Mouse (Mus musculus) thymus, adult 2 months (tissue): ENCODE data around the gene Ube2ql1.

Source experiments
- CTCF ChIP-seq: fragments of 200-500 bp; IDR thresholded peaks from 2 replicates; pipeline ENCODE4 v1.5.1; 2012; ENCODE audit warnings: mild to moderate bottlenecking, control low read depth, low read length, moderate library complexity, borderline replicate concordance; ENCODE audit not compliant: control insufficient read depth, poor library complexity, insufficient read depth; ENCODE audit errors: extremely low read depth
- POLR2A ChIP-seq: fragments of 200-500 bp; IDR thresholded peaks from 2 replicates; pipeline ENCODE4 v1.6.1; 2012; ENCODE audit warnings: mild to moderate bottlenecking, low read length, control low read depth, moderate library complexity; ENCODE audit not compliant: control insufficient read depth, poor library complexity, insufficient read depth; ENCODE audit errors: extremely low read depth

DNA sequence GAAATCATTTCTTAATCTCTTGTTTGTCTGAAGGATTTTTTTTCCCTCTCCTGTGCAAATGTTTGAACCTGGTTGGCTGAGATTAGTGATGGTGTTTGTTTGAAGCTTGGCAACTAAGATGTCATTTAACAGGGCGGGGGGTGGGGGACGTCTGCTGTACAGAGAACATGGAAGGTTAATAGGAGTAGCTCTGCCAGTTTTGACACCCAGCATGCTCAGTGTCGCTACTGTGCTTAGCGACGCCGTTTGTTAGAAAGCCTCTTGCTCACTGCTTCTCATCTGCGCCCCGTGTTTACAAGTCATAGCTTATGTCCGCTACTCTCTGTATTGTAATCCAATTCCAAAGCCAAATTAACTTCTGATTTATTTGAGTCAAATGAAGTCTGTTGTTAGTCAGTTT, 25.0 kb upstream of the Ube2ql1 start:
- no peak for TF ChIP-seq CTCF
- TF ChIP-seq POLR2A, result no peak
